Comparison of ENCODE assay signal across 12 mouse cellular contexts in genomic region chr1:58716162-58716882, GRCm38 (mm10). TPM values are rescaled to one million over a fixed set of nuclear protein-coding genes. Genes with fewer than 3 reads are reported as not detected.
DNase-seq lines count a peak whose midpoint lies in the region; ATAC-seq and TF ChIP-seq lines count a peak whose summit lies in the region.
"Had no signal": no experiment of that assay in that cellular context is flagged by ENCODE, and none has a peak within 500 bp of the region (broad histone marks: within the 10 kb centered on the region; RNA-seq: fewer than 3 reads in every experiment).

No protein-coding gene starts in this region.

- H3K79me2 ChIP-seq in myocyte (ENCODE audit: control insufficient read depth, insufficient read depth): peaks cover 64% of the 10 kb centered on the region

- no peak for ATAC-seq in lung, embryonic 16.5 days (ENCODE audit: low read depth)

- H3K27ac ChIP-seq in heart, embryonic 10.5 days: no peak overlapping the region
- peak overlapping the region; percentile 51; the same call in 1 of the 2 replicates for H3K27ac ChIP-seq in lung, embryonic 16.5 days (ENCODE audit: low read length)
- H3K27ac ChIP-seq: left cerebral cortex, adult 2 months had no signal

- no peaks in the 10 kb centered on the region for H3K9me3 ChIP-seq in heart, embryonic 10.5 days
- no peaks in the 10 kb centered on the region for H3K9me3 ChIP-seq in lung, embryonic 16.5 days (ENCODE audit: control insufficient read depth, low read length)

- no peak overlapping the region for H3ac ChIP-seq in myocyte (ENCODE audit: control insufficient read depth, insufficient read length)

- no peaks in the 10 kb centered on the region for H3K27me3 ChIP-seq in heart, embryonic 10.5 days (ENCODE audit: insufficient read depth, poor library complexity, severe bottlenecking)
- H3K27me3 ChIP-seq in lung, embryonic 16.5 days (ENCODE audit: control insufficient read depth, insufficient read depth, low read depth, low read length): no peaks in the 10 kb centered on the region
- no peaks in the 10 kb centered on the region for H3K27me3 ChIP-seq in myocyte (ENCODE audit: control insufficient read depth, insufficient read depth, insufficient read length)

- no peak for DNase-seq in heart, embryonic 10.5 days (ENCODE audit: low spot score)
- no peak for DNase-seq in heart, adult 11 months
- DNase-seq in lung, postnatal 25 days (ENCODE audit: low spot score): no peak
- peak; percentile 62 for DNase-seq in induced T-regulatory cell, adult 2 months (ENCODE audit: low read depth)
- DNase-seq in left cerebral cortex, adult 18-20 months (ENCODE audit: low spot score in 2 of 2): no peak
- DNase-seq in left cerebral cortex, postnatal 10 days (ENCODE audit: extremely low spot score in 1 of 2, low spot score in 2 of 2): no peak
- DNase-seq: adrenal gland, postnatal 10 days; gastrocnemius, postnatal 25 days; spleen, adult 18-20 months had no signal

- 53% methylated on average over 7 of the region's 7 CpGs for WGBS in heart, embryonic 10.5 days
- WGBS in lung, embryonic 16.5 days: 42% methylated on average over 7 of the region's 7 CpGs

- peaks cover 28% of the 10 kb centered on the region for H3K36me3 ChIP-seq in heart, embryonic 10.5 days
- peaks cover 12% of the 10 kb centered on the region for H3K36me3 ChIP-seq in lung, embryonic 16.5 days (ENCODE audit: control insufficient read depth, insufficient read depth, low read length)
- H3K36me3 ChIP-seq in myocyte (ENCODE audit: control insufficient read depth, insufficient read depth): peaks cover 17% of the 10 kb centered on the region

- peak overlapping the region; percentile 65; the same call in 1 of the 2 replicates for H3K4me2 ChIP-seq in lung, embryonic 16.5 days (ENCODE audit: low read depth, low read length)
- peak overlapping the region; percentile 83 for H3K4me2 ChIP-seq in myocyte (ENCODE audit: low read depth)

- TF ChIP-seq POLR2A in myocyte (IDR thresholded peaks at IDR 0.05; ENCODE audit: insufficient read length, low read depth): no peak

- H3K4me3 ChIP-seq in heart, embryonic 10.5 days: 0 out of 2 replicates have a peak overlapping the region, but pooled peaks have one; percentile 5
- peak overlapping the region; percentile 19 for H3K4me3 ChIP-seq in lung, embryonic 16.5 days (ENCODE audit: low read length)
- peak overlapping the region; percentile 92 for H3K4me3 ChIP-seq in myocyte
- H3K4me3 ChIP-seq: left cerebral cortex, adult 2 months had no signal

- no peak overlapping the region for H3K9ac ChIP-seq in lung, embryonic 16.5 days (ENCODE audit: low read length)

- intact Hi-C loops in left cerebral cortex, postnatal 10 days (cut with DNase I): no loop called here

- H3K4me1 ChIP-seq in heart, embryonic 10.5 days: peaks cover 11% of the 10 kb centered on the region; the same call in 1 of the 2 replicates
- peaks cover 14% of the 10 kb centered on the region for H3K4me1 ChIP-seq in lung, embryonic 16.5 days (replicated peaks; ENCODE audit: control insufficient read depth, insufficient read depth, low read length)

TF ChIP-seq in myocyte, 11 proteins besides CTCF, POLR2A, EP300 and RAD21:
- TF ChIP-seq MYOD1 (IDR thresholded peaks at IDR 0.05; ENCODE audit: control insufficient read depth in 1 of 3, insufficient read length in 2 of 3, low read depth in 2 of 3): no peak
- no peak for TF ChIP-seq SRF (IDR thresholded peaks at IDR 0.05; ENCODE audit: control insufficient read depth, insufficient read length, low read depth)
- no peak for TF ChIP-seq E2F4 (IDR thresholded peaks at IDR 0.05; ENCODE audit: insufficient read depth)
- TF ChIP-seq MAX (IDR thresholded peaks at IDR 0.05; ENCODE audit: low read depth): no peak
- TF ChIP-seq CEBPB (IDR thresholded peaks at IDR 0.05; ENCODE audit: insufficient read depth, poor library complexity, severe bottlenecking): peak; percentile 60; the same call in 1 of the 2 replicates
- TF ChIP-seq TCF12 (IDR thresholded peaks at IDR 0.05; ENCODE audit: insufficient read depth, poor library complexity, severe bottlenecking): no peak

RNA-seq across cellular contexts. Expression of gene Cflar, which starts 5.0 kb away (rescaled TPM):
- polyA plus RNA-seq in heart, embryonic 10.5 days (2016; fragmentation: Nextera tagmentation; extraction: Ambion mirVana): 31.5 and 31.6 TPM in 2 replicates
- polyA plus RNA-seq in lung, embryonic 16.5 days (2015; fragmentation: Nextera tagmentation; extraction: Ambion mirVana): 42.5 and 47.0 TPM in 2 replicates
- polyA plus RNA-seq in myocyte (2012; fragmentation: generic; extraction: Trizol): 19.7 TPM
- 10 to 100 TPM; 25.9 to 29.6 TPM for total RNA-seq in left cerebral cortex, adult 18-20 months (2021)
- total RNA-seq in left cerebral cortex, postnatal 10 days (2021): 10 to 100 TPM; 24.8 to 28.1 TPM

RNA-seq across cellular contexts. Expression of gene Als2cr12, which starts 20.5 kb away (rescaled TPM):
- not detected in 2 replicates for polyA plus RNA-seq in heart, embryonic 10.5 days (2016; fragmentation: Nextera tagmentation; extraction: Ambion mirVana)
- 0.23 TPM in 1 of 2 replicates, not detected in the other for polyA plus RNA-seq in lung, embryonic 16.5 days (2015; fragmentation: Nextera tagmentation; extraction: Ambion mirVana)
- polyA plus RNA-seq in myocyte (2012; fragmentation: generic; extraction: Trizol): 0.07 TPM
- total RNA-seq in left cerebral cortex, adult 18-20 months (2021): not detected
- not detected for total RNA-seq in left cerebral cortex, postnatal 10 days (2021)
- total RNA-seq: gastrocnemius, postnatal 25 days; left cerebral cortex, adult 2 months had no signal

Comparison
In these comparisons a context has a peak if more than half of its experiments do, and no peak if none do; other contexts are left out.
1. H3K4me3 ChIP-seq: peak in every context shown above with its lines; median percentile 92 in myocyte; 19 in lung, embryonic 16.5 days; 5 in heart, embryonic 10.5 days.